ENCODE assay signal across 18 mouse cellular contexts in the genomic region with DNA sequence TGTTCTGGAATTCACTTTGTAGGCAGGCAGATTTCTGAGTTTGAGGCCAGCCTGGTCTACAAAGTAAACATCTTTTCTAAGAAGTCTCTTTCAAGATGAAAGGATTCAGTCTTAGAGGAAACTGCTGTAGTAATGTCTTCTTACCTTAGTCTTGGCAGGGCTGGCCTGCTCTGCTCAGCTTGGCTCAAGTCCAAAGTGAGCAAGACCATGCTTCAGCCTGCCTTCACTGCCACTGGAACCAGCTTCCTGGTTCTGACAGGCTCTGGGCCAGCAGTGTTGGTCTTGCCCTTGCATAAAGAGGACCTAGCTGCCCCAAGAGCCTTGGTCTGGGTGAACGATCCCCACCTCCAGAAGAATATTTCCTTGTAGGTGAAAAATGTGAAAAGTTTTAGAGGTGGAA.
DNase-seq lines count a peak whose midpoint lies in the region; ATAC-seq lines count a peak whose summit lies in the region.
"Had no signal": no experiment of that assay in that cellular context is flagged by ENCODE, and none has a peak within 500 bp of the region (broad histone marks: within the 10 kb centered on the region; RNA-seq: fewer than 3 reads in every experiment).

No protein-coding gene starts in this region.

- no peak overlapping the region for H3K4me2 ChIP-seq in kidney, embryonic 16.5 days (replicated peaks; ENCODE audit: low read depth, low read length)
- H3K4me2 ChIP-seq: hindbrain, embryonic 13.5 days; midbrain, embryonic 12.5 days had no signal

- no peaks in the 10 kb centered on the region for H3K9me3 ChIP-seq in kidney, embryonic 16.5 days (ENCODE audit: low read length)
- H3K9me3 ChIP-seq: hindbrain, embryonic 13.5 days; midbrain, embryonic 12.5 days had no signal

- H3K9ac ChIP-seq in kidney, embryonic 16.5 days (replicated peaks; ENCODE audit: low read length): no peak overlapping the region
- H3K9ac ChIP-seq: hindbrain, embryonic 13.5 days; midbrain, embryonic 12.5 days had no signal

- H3K27ac ChIP-seq in kidney, embryonic 16.5 days (ENCODE audit: low read length): no peak overlapping the region
- H3K27ac ChIP-seq: hindbrain, embryonic 13.5 days; kidney, postnatal 0 days; left cerebral cortex, adult 2 months; macrophage; midbrain, embryonic 12.5 days had no signal

- H3K27me3 ChIP-seq in kidney, embryonic 16.5 days (ENCODE audit: insufficient read depth, low read length): no peaks in the 10 kb centered on the region
- H3K27me3 ChIP-seq: hindbrain, embryonic 13.5 days; midbrain, embryonic 12.5 days had no signal

- no peak overlapping the region for H3K4me3 ChIP-seq in kidney, embryonic 16.5 days (ENCODE audit: low read length)
- H3K4me3 ChIP-seq: hindbrain, embryonic 13.5 days; left cerebral cortex, adult 2 months; midbrain, embryonic 12.5 days had no signal

- ATAC-seq in kidney, embryonic 16.5 days (ENCODE audit: low FRiP score, low TSS enrichment): no peak
- no peak for ATAC-seq in erythroblast, adult 5-6 weeks (replicated peaks; ENCODE audit: low FRiP score, poor library complexity, severe bottlenecking)
- ATAC-seq: CD4-positive, CD25-positive, alpha-beta regulatory T cell, adult 4 months had no signal

- H3K36me3 ChIP-seq in kidney, embryonic 16.5 days (ENCODE audit: insufficient read depth, low read length): no peaks in the 10 kb centered on the region
- H3K36me3 ChIP-seq: hindbrain, embryonic 13.5 days; midbrain, embryonic 12.5 days had no signal

- 48% methylated on average over 1 of the region's 1 CpGs for WGBS in kidney, embryonic 16.5 days

- peak; percentile 28 for DNase-seq in kidney, postnatal 10 days
- peak; percentile 45 to 49 for DNase-seq in right cerebral cortex, postnatal 10 days (ENCODE audit: low spot score in 2 of 2)
- DNase-seq in right cerebral cortex, adult 2 months (ENCODE audit: low spot score in 2 of 2): no peak
- peak; percentile 51 for DNase-seq in brain, adult 2 months (ENCODE audit: low read depth, low spot score)
- peak; percentile 12 to 27 for DNase-seq in kidney, postnatal 36 days
- DNase-seq: adrenal gland, postnatal 36 days; cerebellum, postnatal 36 days; gastrocnemius, postnatal 10 days; heart, postnatal 10 days; thymus, postnatal 25 days had no signal

- H3K4me1 ChIP-seq in kidney, embryonic 16.5 days (ENCODE audit: insufficient read depth, low read length): 0 out of 2 replicates have a peak, but pooled peaks cover 5% of the 10 kb centered on the region

Comparison
In these comparisons a context has a peak if more than half of its experiments do, and no peak if none do; other contexts are left out.
1. DNase-seq: peak in kidney, postnatal 10 days (single experiment), right cerebral cortex, postnatal 10 days (2 of 2), brain, adult 2 months (single experiment) and kidney, postnatal 36 days (2 of 2); none in right cerebral cortex, adult 2 months (0 of 2).